Mouse (Mus musculus) frontal cortex, postnatal 14 days (tissue): ENCODE measurements at regions not wholly inside any gene's neighbourhood (a gene's known extent, or its start where the extent isn't known, plus 50 kb on each side); places are given as distances from the start of the nearest gene placed in this dataset.

Source experiments
- DNase-seq, 2 experiments: peaks; one replicate each; pipeline ENCODE4 v3.0.0; 2022; ENCODE audit warnings: low spot score in 2 of 2

DNA sequence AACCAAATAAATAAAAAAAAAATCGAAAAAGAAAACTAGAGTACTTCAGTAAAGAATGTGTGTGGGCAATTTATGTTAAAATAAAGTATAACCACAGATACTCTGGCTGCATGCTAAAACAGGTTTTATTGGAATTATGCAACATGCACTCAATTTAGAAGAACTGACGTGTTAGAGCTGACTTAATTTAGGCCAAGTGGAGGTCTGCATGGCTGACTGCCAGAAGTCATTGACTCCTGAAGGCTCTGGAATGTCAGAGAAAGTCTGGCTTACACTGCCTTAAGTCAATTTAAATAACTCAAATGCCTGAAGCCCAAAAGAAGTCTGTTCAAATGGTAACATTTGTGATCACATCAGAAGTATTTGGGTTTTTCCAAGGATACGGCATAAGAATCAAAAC is 198.1 kb upstream of the Gm10192 start:
- DNase-seq, result no peak

- DNase-seq, result no peak
Observed at GRCm38 (mm10) chr4:97377593-97378542, 194.9 kb upstream of the Gm10192 start.

- no peak for DNase-seq
Observed at GRCm38 (mm10) chr4:97360473-97360872, 177.5 kb upstream of the Gm10192 start.

DNA sequence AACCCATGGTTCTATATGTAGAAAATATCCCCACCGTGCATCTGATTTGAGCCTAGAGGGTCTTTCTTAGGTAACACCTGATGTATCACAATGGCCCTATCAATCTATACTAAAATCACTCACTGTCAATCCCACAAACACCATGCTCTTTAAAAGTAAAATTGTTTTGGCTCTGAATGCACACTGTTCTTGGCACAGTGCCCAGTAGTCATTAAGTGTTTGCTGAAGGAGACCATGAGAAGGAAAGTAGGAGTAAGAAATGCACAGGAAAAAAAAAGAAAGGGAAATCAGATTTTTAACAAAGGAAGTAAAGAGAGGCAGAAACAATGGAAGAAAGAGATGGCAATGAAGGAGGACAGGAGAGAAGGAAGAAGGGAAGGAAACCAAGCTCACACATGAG is 175.0 kb upstream of the Gm10192 start:
- DNase-seq, result no peak

DNA sequence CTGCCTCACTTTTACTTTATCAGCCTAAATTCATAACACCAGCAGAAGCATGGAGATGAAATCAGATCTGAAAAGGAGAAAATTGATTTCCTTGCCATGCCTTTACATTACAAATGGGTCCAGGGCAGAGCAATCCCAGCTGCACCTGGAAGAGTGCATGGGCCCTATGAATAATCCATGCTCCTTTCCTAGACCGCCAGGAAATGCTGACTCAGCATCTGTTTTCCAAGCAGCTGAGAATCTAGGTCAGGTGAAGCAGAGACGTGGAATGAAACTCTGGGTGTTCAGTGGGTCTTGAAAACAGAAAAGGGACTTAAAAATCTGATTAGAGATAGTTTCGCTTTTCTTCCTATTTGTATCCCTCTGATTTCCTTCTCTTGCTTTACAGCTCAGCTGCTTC is 163.8 kb upstream of the Gm10192 start:
- DNase-seq, result no peak

DNA sequence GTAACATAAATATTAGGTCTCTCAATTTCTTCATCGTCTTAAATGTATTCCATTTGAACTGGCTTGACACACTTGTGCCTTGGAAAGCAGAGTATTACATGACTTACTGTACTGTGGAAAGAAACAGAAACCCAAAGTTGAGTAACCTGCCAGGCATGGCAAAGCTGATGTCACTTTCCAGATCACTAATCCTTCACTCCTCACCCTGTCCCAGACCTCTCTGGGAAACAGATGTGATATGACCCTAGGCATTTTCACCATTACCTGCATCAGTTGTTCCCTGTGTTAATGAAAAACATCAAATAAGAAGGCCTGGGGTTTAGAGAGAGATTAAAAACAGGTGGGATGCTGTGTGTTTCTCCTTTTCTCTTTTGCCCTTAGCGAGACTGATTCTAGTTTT is 161.4 kb upstream of the Gm10192 start:
- DNase-seq, result no peak

DNA sequence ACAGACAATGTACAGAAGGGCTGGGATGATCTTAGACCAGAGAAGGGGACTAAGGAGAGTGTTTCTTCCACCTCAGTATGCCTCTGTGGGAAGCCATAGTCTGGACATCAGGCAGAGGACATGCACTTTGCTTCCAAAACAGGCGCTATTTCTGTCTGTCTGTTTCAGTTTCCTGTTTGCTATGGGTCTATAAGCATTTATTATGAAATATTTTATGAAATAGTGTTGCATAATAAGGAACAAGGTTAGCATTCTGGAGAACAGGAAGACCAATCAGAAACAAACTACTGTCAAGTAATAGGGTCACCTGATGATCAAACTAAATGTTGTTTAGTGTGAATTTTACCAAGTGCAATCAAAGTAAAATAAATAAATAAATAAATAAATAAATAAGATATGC is 160.4 kb upstream of the Gm10192 start:
- DNase-seq, result no peak
